Mouse (Mus musculus) embryonic fibroblast, embryonic 13.5 days (primary cell): ENCODE measurements at regions not wholly inside any gene's neighbourhood (a gene's known extent, or its start where the extent isn't known, plus 50 kb on each side); places are given as distances from the start of the nearest gene placed in this dataset.
A peak's percentile ranks its signal among the peaks of the same experiment; 100 is the strongest.

ENCODE experiments used
- H3K27ac ChIP-seq: 2 replicates; pipeline ENCODE4 v1.5.1; 2012; ENCODE audit warnings: low read length, control low read depth, inconsistent platforms; ENCODE audit not compliant: insufficient read depth
- H3K4me1 ChIP-seq: 2 replicates; pipeline ENCODE4 v1.6.1; 2011; ENCODE audit warnings: low read length; ENCODE audit not compliant: control insufficient read depth, insufficient read depth
- H3K4me3 ChIP-seq: 2 replicates; pipeline ENCODE4 v1.5.1; 2011; ENCODE audit warnings: mild to moderate bottlenecking, control low read depth, low read length; ENCODE audit not compliant: insufficient read depth
- CTCF ChIP-seq: IDR thresholded peaks from 2 replicates; pipeline ENCODE4 v1.5.1; 2011; ENCODE audit warnings: mild to moderate bottlenecking, control low read depth, low read length, moderate library complexity, borderline replicate concordance; ENCODE audit not compliant: insufficient read depth
- POLR2A ChIP-seq: IDR thresholded peaks from 2 replicates; pipeline ENCODE4 v1.6.1; 2011; ENCODE audit warnings: low read depth, mild to moderate bottlenecking, control low read depth, low read length, moderate library complexity

- H3K4me1 ChIP-seq: no peaks in the 10 kb centered on the region
- no peak overlapping the region for H3K27ac ChIP-seq
- H3K4me3 ChIP-seq: no peak overlapping the region
- TF ChIP-seq CTCF (no peak), POLR2A (no peak)
Measured at GRCm38 (mm10) chr17:14475778-14476647, 196.7 kb downstream of the Smoc2 start.

- TF ChIP-seq POLR2A (no peak), CTCF (no peak)
- Histone ChIP-seq H3K4me1 (no peaks in the 10 kb centered on the region), H3K4me3 (no peak overlapping the region), H3K27ac (no peak overlapping the region)
Measured at GRCm38 (mm10) chr17:14475277-14475676, 196.0 kb downstream of the Smoc2 start.

- Histone ChIP-seq H3K4me3 (no peak overlapping the region), H3K27ac (peak overlapping the region; percentile 48; the same call in 1 of the 2 replicates), H3K4me1 (0 out of 2 replicates have a peak, but pooled peaks cover 10% of the 10 kb centered on the region)
- TF ChIP-seq POLR2A (no peak), CTCF (no peak)
Measured at GRCm38 (mm10) chr17:14468754-14469488, 189.6 kb downstream of the Smoc2 start.

- TF ChIP-seq CTCF: no peak
- TF ChIP-seq POLR2A: no peak
Measured at GRCm38 (mm10) chr17:14455251-14455743, 176.0 kb downstream of the Smoc2 start.

More at GRCm38 (mm10) chr17:14455251-14455743, 176.0 kb downstream of the Smoc2 start:
- Histone ChIP-seq H3K4me3 (no peak overlapping the region), H3K4me1 (no peaks in the 10 kb centered on the region), H3K27ac (no peak overlapping the region)
